Mouse (Mus musculus) brain, embryonic 18.5 days (tissue): ENCODE measurements around the gene Slc5a9.
"Not testable (repeated sequence)": the region's sequence is repeated elsewhere in the genome, so short reads cannot be mapped to it uniquely, and the experiment has no call there.

Experiments used
- DNase-seq: peaks from one replicate; pipeline ENCODE4 v3.0.0-alpha.2; 2012; ENCODE audit warnings: low read depth, low spot score

The Slc5a9 gene

GRCm38 (mm10) chr4:111902775-111903174 lies at the start of gene Slc5a9:
Slc5a9 (minus strand) TSS chr4:111902918.
- DNase-seq: no peak

- DNase-seq: no peak
These were observed 16.4 kb upstream of the Slc5a9 start, which contains the start of gene Skint8 for GRCm38 (mm10) chr4:111919092-111919491. Skint8 (plus strand) TSS chr4:111919392.

- DNase-seq: peak; percentile 6
These were observed 5.2 kb upstream of the Slc5a9 start for GRCm38 (mm10) chr4:111907926-111908325.

- no peak for DNase-seq
These were observed 1.2 kb downstream of the Slc5a9 start for GRCm38 (mm10) chr4:111901473-111901872.

GRCm38 (mm10) chr4:111900491-111900890 lies 2.2 kb downstream of the Slc5a9 start:
- DNase-seq: not testable (repeated sequence)

GRCm38 (mm10) chr4:111898566-111898965 lies 4.2 kb downstream of the Slc5a9 start:
- no peak for DNase-seq

- no peak for DNase-seq
These were observed 5.0 kb downstream of the Slc5a9 start for GRCm38 (mm10) chr4:111897755-111898154.

- no peak for DNase-seq
These were observed 10.6 kb downstream of the Slc5a9 start for GRCm38 (mm10) chr4:111892138-111892537.

- DNase-seq: peak; percentile 20
These were observed 16.1 kb downstream of the Slc5a9 start for GRCm38 (mm10) chr4:111886607-111887006.

GRCm38 (mm10) chr4:111886018-111886417 lies 16.7 kb downstream of the Slc5a9 start:
- DNase-seq: peak; percentile 6

GRCm38 (mm10) chr4:111883543-111883942 lies 19.2 kb downstream of the Slc5a9 start:
- DNase-seq: no peak

- DNase-seq: no peak
These were observed 22.4 kb downstream of the Slc5a9 start for GRCm38 (mm10) chr4:111880112-111880875.

GRCm38 (mm10) chr4:111867743-111868401 lies 34.8 kb downstream of the Slc5a9 start:
- DNase-seq: peak; percentile 6

GRCm38 (mm10) chr4:111866701-111867100 lies 36.0 kb downstream of the Slc5a9 start:
- peak; percentile 68 for DNase-seq

- DNase-seq: no peak
These were observed 50.1 kb downstream of the Slc5a9 start for GRCm38 (mm10) chr4:111852626-111853025.

- no peak for DNase-seq
These were observed 63.8 kb downstream of the Slc5a9 start for GRCm38 (mm10) chr4:111838882-111839281.
